Mouse (Mus musculus) intestine, embryonic 14.5 days (tissue): ENCODE measurements around the gene Ttll11. TPM values are rescaled to one million over a fixed set of nuclear protein-coding genes. Genes with fewer than 3 reads are reported as not detected.

ENCODE experiments used
- ATAC-seq: fragments of 200-750 bp; cut with Nextera tagmentation; replicated peaks from 2 replicates; pipeline ENCODE4 v1.8.0; 2017; ENCODE audit warnings: low read depth, moderate number of reproducible peaks, moderate TSS enrichment, moderate library complexity; ENCODE audit not compliant: low FRiP score, low TSS enrichment
- DNase-seq: peaks from one replicate; pipeline ENCODE4 v3.0.0-alpha.2; 2018; ENCODE audit warnings: low spot score
- H3K27ac ChIP-seq: fragments of 300-500 bp; sonication (generic); 2 replicates; pipeline ENCODE4 v1.5.1; 2014; ENCODE audit warnings: low read depth, mild to moderate bottlenecking, control low read depth
- H3K27me3 ChIP-seq: fragments of 300-500 bp; sonication (generic); replicated peaks from 2 replicates; pipeline ENCODE4 v1.6.1; 2014; ENCODE audit warnings: low read length, control low read depth; ENCODE audit not compliant: control insufficient read depth, insufficient read depth
- H3K36me3 ChIP-seq: fragments of 300-500 bp; sonication (generic); 2 replicates; pipeline ENCODE4 v1.6.1; 2014; ENCODE audit warnings: low read length, control low read depth; ENCODE audit not compliant: control insufficient read depth, insufficient read depth
- H3K4me1 ChIP-seq: fragments of 300-500 bp; sonication (generic); replicated peaks from 2 replicates; pipeline ENCODE4 v1.6.1; 2014; ENCODE audit warnings: low read length, control low read depth, mixed read lengths; ENCODE audit not compliant: control insufficient read depth, insufficient read depth
- H3K4me2 ChIP-seq: fragments of 300-500 bp; sonication (generic); 2 replicates; pipeline ENCODE4 v1.6.1; 2014; ENCODE audit warnings: low read length
- H3K4me3 ChIP-seq: fragments of 300-500 bp; sonication (generic); 2 replicates; pipeline ENCODE4 v1.5.1; 2014; ENCODE audit warnings: low read depth, low read length, control low read depth, mixed read lengths
- H3K9ac ChIP-seq: fragments of 300-500 bp; sonication (generic); 2 replicates; pipeline ENCODE4 v1.6.1; 2014; ENCODE audit warnings: mild to moderate bottlenecking, low read length
- H3K9me3 ChIP-seq: fragments of 300-500 bp; sonication (generic); 2 replicates; pipeline ENCODE4 v1.6.1; 2016; ENCODE audit warnings: low read length, control low read depth; ENCODE audit not compliant: control insufficient read depth
- WGBS: fragments of 180-500 bp; shearing (Covaris S2); extraction: QIAGEN DNeasy Blood & Tissue Kit; methylation state at CpG from one replicate; pipeline ENCODE4 v1.1.7; 2014; 5-methylcytosine and 5-hydroxymethylcytosine counted together
- polyA plus RNA-seq: library from polyadenylated mRNA; unstranded; fragments of >200 nt; fragmentation: Nextera tagmentation; extraction: Ambion mirVana; gene quantifications from 2 replicates; pipeline ENCODE4 v1.2.1, GENCODE M21; 2014

Gene Ttll11
- polyA plus RNA-seq, 1 experiment from 2014 or later, result 0.92 TPM

DNA sequence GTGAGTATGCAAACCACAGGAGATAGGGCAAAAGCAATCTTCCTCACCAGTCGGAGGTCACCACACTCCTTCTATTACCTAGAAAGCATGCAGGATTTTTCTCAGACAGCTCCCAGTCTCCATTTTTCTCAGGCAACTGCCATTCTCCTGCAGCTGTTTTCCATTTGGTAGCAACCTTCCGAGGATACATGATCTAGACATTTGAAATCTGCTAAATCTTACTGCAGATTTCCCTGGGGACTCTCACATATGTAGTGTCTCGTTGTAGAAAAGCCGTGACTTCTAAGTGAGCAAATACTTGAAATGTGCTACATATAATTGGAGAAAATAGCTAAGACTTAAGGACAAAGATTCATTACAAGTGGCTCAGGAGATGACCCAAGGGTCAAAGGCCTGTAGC, 151.8 kb downstream of the Ttll11 start:
- ATAC-seq, result no peak
- 77% methylated on average over 4 of the region's 4 CpGs for WGBS

DNA sequence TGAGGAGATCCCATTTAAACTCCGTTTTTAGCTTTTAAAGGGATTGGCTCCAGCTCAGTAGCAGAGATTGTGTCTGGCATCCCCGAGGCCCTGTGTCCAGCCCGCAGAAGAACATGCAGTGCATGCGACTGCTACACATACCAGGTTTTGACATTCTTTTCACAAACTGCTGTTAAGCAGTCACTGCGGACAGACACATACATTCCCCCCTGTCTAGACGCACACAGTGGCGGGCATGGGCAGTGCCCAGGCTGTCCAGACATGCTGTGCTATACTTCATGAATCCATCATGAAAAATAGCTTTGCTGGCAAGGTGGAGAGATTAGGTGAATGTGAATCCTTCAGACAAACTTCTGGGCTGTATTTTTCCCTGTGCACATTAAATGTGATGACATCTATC, 154.6 kb downstream of the Ttll11 start:
- no peak for ATAC-seq
- H3K36me3 ChIP-seq, result no peaks in the 10 kb centered on the region
- DNase-seq, result no peak
- 65% methylated on average over 7 of the region's 7 CpGs for WGBS
- no peaks in the 10 kb centered on the region for H3K27me3 ChIP-seq
- no peak overlapping the region for H3K4me2 ChIP-seq
- no peaks in the 10 kb centered on the region for H3K4me1 ChIP-seq
- H3K9ac ChIP-seq, result no peak overlapping the region
- H3K27ac ChIP-seq, result no peak overlapping the region
- H3K4me3 ChIP-seq, result no peak overlapping the region
- H3K9me3 ChIP-seq, result no peaks in the 10 kb centered on the region

More for the DNA sequence above, 151.8 kb downstream of the Ttll11 start:
- Histone ChIP-seq H3K27me3 (no peaks in the 10 kb centered on the region), H3K4me1 (peaks cover 5% of the 10 kb centered on the region), H3K4me3 (no peak overlapping the region), H3K9me3 (no peaks in the 10 kb centered on the region), H3K36me3 (no peaks in the 10 kb centered on the region), H3K4me2 (no peak overlapping the region), H3K27ac (no peak overlapping the region), H3K9ac (no peak overlapping the region)
- no peak for DNase-seq

DNA sequence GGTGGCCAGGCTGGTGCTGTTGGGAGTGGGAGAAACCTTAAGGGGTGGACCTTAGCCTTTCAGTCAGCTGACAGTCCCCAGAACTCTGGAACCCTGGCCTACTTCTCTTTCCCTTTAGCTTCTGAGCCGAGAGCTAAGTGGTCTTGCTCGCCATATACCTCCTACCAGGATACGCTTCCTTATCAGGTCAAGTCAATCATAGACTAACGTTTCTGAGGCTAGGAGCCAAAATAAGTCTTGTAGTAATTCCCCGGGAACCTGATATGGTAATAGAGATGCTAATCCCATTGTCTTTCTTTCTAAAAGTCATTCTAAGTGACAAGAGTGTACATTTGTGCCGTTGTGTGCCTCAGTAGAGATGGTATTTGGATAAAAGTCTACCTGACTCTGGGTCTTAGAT, 156.1 kb downstream of the Ttll11 start:
- 85% methylated on average over 6 of the region's 6 CpGs for WGBS
- ATAC-seq, result no peak
- H3K4me3 ChIP-seq, result no peak overlapping the region
- no peaks in the 10 kb centered on the region for H3K9me3 ChIP-seq
- no peaks in the 10 kb centered on the region for H3K4me1 ChIP-seq
- no peaks in the 10 kb centered on the region for H3K27me3 ChIP-seq
- no peak overlapping the region for H3K27ac ChIP-seq
- no peak overlapping the region for H3K9ac ChIP-seq
- DNase-seq, result no peak
- no peak overlapping the region for H3K4me2 ChIP-seq
- H3K36me3 ChIP-seq, result no peaks in the 10 kb centered on the region

DNA sequence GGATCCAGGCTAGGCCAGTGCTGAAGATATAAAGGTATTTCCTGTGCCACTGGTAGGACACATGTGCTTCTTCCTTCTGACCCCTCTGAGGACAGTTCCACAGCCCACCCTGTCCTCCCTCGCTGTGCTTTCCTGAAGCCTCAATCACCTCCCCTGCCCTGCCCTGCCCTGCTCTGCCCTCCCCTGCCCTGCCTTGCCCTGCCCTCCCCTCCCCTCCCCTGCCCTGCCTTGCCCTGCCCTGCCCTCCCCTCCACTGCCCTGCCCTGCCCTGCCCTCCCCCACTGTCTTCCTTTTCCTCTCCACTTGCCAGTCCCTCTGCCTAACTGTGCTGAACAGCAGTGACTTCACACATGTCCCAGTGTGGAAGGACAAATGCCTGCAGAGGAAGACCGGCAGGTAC, 160.8 kb downstream of the Ttll11 start:
- no peak overlapping the region for H3K4me2 ChIP-seq
- no peaks in the 10 kb centered on the region for H3K4me1 ChIP-seq
- no peaks in the 10 kb centered on the region for H3K9me3 ChIP-seq
- ATAC-seq, result no peak
- 56% methylated on average over 2 of the region's 2 CpGs for WGBS
- H3K4me3 ChIP-seq, result no peak overlapping the region
- no peaks in the 10 kb centered on the region for H3K36me3 ChIP-seq
- no peaks in the 10 kb centered on the region for H3K27me3 ChIP-seq
- H3K27ac ChIP-seq, result no peak overlapping the region
- H3K9ac ChIP-seq, result no peak overlapping the region
- DNase-seq, result no peak

DNA sequence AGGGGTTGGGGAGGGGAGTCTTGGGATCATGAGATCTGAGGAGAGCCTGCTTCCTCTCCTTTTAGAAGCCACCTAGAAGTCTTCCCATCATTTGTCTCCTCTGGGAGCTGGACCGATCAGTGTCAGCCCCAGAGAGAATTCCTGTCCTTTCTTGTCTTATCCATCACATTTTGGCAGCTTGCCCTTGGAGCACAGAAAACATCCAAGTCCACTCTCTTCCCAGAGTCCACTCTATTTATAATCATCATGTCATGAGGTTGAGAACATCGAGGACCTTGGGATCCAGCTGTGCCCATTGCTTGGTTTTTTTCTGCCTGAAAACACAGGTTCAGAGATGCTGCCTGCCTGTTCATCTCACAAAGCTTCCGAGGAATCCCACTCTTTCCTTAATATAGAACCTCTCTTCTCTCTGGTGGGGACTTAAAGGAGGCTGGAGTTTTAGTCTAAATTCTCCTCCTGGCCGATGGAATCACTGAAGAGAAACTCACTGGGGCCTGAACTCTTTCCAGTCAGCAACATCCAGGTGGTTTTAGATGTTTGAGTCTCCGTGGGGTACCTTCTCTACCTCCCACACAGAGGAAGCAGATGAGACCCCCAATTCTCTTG, 163.6 kb downstream of the Ttll11 start:
- Histone ChIP-seq H3K4me2 (no peak overlapping the region), H3K27me3 (no peaks in the 10 kb centered on the region), H3K4me3 (no peak overlapping the region), H3K27ac (no peak overlapping the region), H3K9me3 (no peaks in the 10 kb centered on the region), H3K9ac (no peak overlapping the region), H3K36me3 (no peaks in the 10 kb centered on the region), H3K4me1 (no peaks in the 10 kb centered on the region)
- 78% methylated on average over 5 of the region's 5 CpGs for WGBS
- no peak for ATAC-seq
- DNase-seq, result no peak

DNA sequence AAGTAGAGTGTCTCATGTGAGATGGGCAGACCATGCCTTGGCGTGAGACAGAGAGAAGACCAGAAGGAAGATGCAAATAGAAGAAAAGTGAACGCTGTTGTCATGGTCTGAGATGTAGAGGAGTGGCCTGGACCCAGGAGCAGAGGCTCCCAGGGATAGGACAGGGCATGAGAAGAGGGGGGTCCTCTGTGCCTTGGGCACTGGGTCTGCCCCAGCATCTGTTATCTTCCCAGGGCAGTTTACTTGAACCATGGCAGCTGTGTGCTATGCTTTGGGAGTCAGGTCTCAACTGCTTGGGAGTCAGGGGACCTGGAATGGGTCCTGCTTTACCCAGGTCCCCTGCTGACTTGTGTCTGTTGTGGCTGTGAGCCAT, 167.2 kb downstream of the Ttll11 start:
- WGBS, result 74% methylated on average over 2 of the region's 2 CpGs
- Histone ChIP-seq H3K27ac (no peak overlapping the region), H3K9ac (no peak overlapping the region), H3K27me3 (no peaks in the 10 kb centered on the region), H3K36me3 (no peaks in the 10 kb centered on the region), H3K4me1 (no peaks in the 10 kb centered on the region), H3K9me3 (no peaks in the 10 kb centered on the region), H3K4me2 (no peak overlapping the region), H3K4me3 (no peak overlapping the region)
- ATAC-seq (no peak), DNase-seq (no peak)

DNA sequence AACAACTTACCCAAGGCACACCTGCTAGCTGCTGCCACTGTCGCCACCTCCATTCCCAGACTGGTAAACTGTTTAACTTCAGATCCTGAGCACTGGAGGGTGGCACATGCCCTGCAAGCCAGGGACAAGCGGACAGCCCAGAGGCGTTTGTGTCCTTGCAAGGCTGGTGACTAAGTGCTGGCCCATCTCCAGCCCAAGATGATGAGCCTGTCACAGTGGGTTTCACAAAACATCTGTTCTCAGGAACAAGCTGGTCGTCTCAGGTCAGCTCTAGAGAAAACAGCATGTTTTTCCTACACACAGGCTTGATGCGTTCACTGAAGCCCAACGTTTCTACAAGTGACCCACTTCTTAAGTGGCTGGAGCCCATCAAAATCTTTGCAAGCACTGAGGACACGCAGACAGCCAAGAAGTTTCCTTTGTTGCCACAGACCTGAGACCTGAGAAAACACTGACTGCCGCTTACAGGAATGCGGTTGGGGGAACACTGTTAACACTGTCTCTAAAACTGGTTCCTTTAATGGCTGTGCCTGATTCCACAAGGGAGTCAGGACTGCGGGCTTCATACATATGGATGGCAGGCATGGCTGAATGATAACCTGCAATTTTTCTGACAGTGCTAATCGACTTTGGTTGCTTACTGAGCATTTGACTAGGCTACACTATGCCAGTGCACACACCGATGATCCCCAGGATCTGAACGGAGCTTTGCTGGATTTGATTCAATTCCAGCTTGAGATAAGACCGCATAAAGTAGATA, 167.7 kb downstream of the Ttll11 start:
- no peak overlapping the region for H3K4me2 ChIP-seq
- no peak overlapping the region for H3K9ac ChIP-seq
- no peak overlapping the region for H3K27ac ChIP-seq
- no peaks in the 10 kb centered on the region for H3K4me1 ChIP-seq
- H3K27me3 ChIP-seq, result no peaks in the 10 kb centered on the region
- H3K36me3 ChIP-seq, result no peaks in the 10 kb centered on the region
- no peak for DNase-seq
- H3K9me3 ChIP-seq, result no peaks in the 10 kb centered on the region
- WGBS, result 61% methylated on average over 14 of the region's 14 CpGs
- no peak overlapping the region for H3K4me3 ChIP-seq
- no peak for ATAC-seq

DNA sequence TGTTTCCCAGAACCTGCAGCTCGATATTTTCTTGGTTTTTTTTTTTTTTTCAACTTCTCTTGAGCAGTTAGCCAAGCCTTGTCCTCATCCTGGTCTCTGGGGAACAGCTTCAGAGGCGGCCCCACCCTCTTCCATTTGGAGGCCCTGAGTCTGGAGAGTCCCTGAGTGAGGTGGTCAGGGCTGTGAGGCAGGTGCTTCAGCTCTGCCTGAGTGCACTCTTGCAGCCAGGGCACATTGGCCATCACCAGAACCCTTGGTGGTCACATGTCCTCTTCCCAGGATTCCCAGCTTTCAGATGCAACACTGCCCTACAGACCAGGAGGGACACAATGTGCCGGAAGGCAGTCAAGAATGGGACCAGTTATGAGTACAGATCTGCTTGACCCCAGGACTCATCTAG, 169.7 kb downstream of the Ttll11 start:
- Histone ChIP-seq H3K36me3 (no peaks in the 10 kb centered on the region), H3K9ac (no peak overlapping the region), H3K4me1 (no peaks in the 10 kb centered on the region), H3K9me3 (no peaks in the 10 kb centered on the region), H3K27me3 (no peaks in the 10 kb centered on the region), H3K4me3 (no peak overlapping the region), H3K4me2 (no peak overlapping the region), H3K27ac (no peak overlapping the region)
- DNase-seq, result no peak
- WGBS, result 77% methylated on average over 3 of the region's 3 CpGs
- ATAC-seq, result no peak

DNA sequence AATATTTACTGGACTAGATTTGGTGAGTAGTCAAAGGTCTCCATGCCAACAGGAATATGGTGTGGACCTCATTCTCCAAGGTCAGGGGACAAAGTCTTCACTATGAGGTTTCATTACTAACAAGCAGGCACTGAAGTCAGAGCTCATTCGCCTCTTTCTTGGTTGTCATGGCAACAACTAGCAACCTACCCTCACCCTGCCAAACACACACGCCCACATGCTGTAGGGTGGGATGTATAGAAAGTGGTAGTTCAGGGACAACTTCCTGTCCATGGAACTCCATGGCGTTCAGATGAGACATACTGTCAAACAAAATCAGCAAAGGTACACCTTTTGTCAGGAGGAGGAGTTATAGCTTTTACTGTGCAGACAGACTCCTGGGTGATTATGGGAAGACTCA, 170.6 kb downstream of the Ttll11 start:
- H3K9ac ChIP-seq, result no peak overlapping the region
- ATAC-seq, result no peak
- WGBS, result 17% methylated on average over 3 of the region's 3 CpGs
- H3K4me2 ChIP-seq, result no peak overlapping the region
- H3K27ac ChIP-seq, result no peak overlapping the region
- H3K9me3 ChIP-seq, result no peaks in the 10 kb centered on the region
- H3K4me1 ChIP-seq, result no peaks in the 10 kb centered on the region
- no peak for DNase-seq
- no peaks in the 10 kb centered on the region for H3K36me3 ChIP-seq
- H3K27me3 ChIP-seq, result no peaks in the 10 kb centered on the region
- H3K4me3 ChIP-seq, result no peak overlapping the region
